28 mouse cellular contexts compared by ENCODE assay signal in the genomic region with DNA sequence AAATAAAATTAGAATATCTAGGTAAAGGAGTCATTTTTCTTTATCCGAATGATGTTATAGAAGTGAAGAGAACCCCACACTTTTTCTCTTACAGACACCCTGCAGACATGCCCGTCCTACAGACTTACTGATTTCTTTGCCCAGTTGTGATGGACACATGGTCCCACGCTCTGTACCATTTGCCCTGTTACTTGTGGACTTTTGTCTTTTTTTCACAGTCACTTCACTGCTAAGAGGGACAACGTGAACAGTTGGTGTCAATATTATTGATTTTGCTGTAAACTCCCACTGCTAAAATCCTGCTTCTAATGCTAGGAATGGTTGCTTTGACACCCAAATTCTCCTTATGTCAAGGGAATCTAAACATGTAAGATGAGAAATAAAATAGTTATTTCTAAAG.
"Had no signal": no experiment of that assay in that cellular context is flagged by ENCODE, and none has a peak within 500 bp of the region (broad histone marks: within the 10 kb centered on the region; RNA-seq: fewer than 3 reads in every experiment).

No protein-coding gene starts in this region.

- H3K4me3 ChIP-seq: embryonic facial prominence, embryonic 10.5 days; embryonic facial prominence, embryonic 12.5 days; embryonic facial prominence, embryonic 13.5 days; embryonic facial prominence, embryonic 15.5 days; erythroblast, embryonic 14.5 days; forebrain, embryonic 10.5 days; forebrain, embryonic 12.5 days; forebrain, embryonic 13.5 days; forebrain, embryonic 15.5 days; gastrocnemius, adult 2 months had no signal

- ATAC-seq: forebrain, embryonic 13.5 days; forebrain, embryonic 14.5 days; forebrain, embryonic 15.5 days; forebrain, embryonic 16.5 days; forebrain, postnatal 0 days had no signal

- H3K9me3 ChIP-seq: embryonic facial prominence, embryonic 10.5 days; embryonic facial prominence, embryonic 12.5 days; embryonic facial prominence, embryonic 13.5 days; embryonic facial prominence, embryonic 15.5 days; forebrain, embryonic 10.5 days; forebrain, embryonic 12.5 days; forebrain, embryonic 13.5 days; forebrain, embryonic 15.5 days had no signal

- H3K9ac ChIP-seq: embryonic facial prominence, embryonic 12.5 days; embryonic facial prominence, embryonic 13.5 days; embryonic facial prominence, embryonic 15.5 days; forebrain, embryonic 12.5 days; forebrain, embryonic 13.5 days; forebrain, embryonic 15.5 days; forebrain, postnatal 0 days had no signal

- H3K4me1 ChIP-seq: embryonic facial prominence, embryonic 10.5 days; embryonic facial prominence, embryonic 12.5 days; embryonic facial prominence, embryonic 13.5 days; embryonic facial prominence, embryonic 15.5 days; forebrain, embryonic 10.5 days had no signal

- H3K27ac ChIP-seq: embryonic facial prominence, embryonic 10.5 days; embryonic facial prominence, embryonic 12.5 days; embryonic facial prominence, embryonic 13.5 days; embryonic facial prominence, embryonic 15.5 days; forebrain, embryonic 10.5 days; forebrain, embryonic 12.5 days; forebrain, embryonic 13.5 days; forebrain, embryonic 15.5 days; gastrocnemius, adult 2 months had no signal

- DNase-seq: cerebellum, adult 18-20 months; cerebellum, adult 2 months; cerebellum, adult 8-10 months; cerebellum, adult 9-10 months; cerebellum, adult 9-11 months; cerebellum, postnatal 10 days; cerebellum, postnatal 14 days; cerebellum, postnatal 25 days; cerebellum, postnatal 36 days; embryo, embryonic 11 days; forebrain, postnatal 0 days; gastrocnemius, adult 2 months; gastrocnemius, postnatal 10 days; gastrocnemius, postnatal 14 days; gastrocnemius, postnatal 25 days; gastrocnemius, postnatal 36 days; heart, adult 11 months had no signal

- H3K27me3 ChIP-seq: embryonic facial prominence, embryonic 12.5 days; embryonic facial prominence, embryonic 13.5 days; embryonic facial prominence, embryonic 15.5 days; forebrain, embryonic 12.5 days; forebrain, embryonic 13.5 days; forebrain, embryonic 15.5 days had no signal

- H3K4me2 ChIP-seq: embryonic facial prominence, embryonic 12.5 days; embryonic facial prominence, embryonic 13.5 days; embryonic facial prominence, embryonic 15.5 days; forebrain, embryonic 12.5 days; forebrain, embryonic 13.5 days; forebrain, embryonic 15.5 days had no signal

- H3K36me3 ChIP-seq: embryonic facial prominence, embryonic 12.5 days; embryonic facial prominence, embryonic 15.5 days; forebrain, embryonic 12.5 days; forebrain, embryonic 15.5 days had no signal
